Mouse (Mus musculus): Measurements from ENCODE around the gene Mterf2.

DNA sequence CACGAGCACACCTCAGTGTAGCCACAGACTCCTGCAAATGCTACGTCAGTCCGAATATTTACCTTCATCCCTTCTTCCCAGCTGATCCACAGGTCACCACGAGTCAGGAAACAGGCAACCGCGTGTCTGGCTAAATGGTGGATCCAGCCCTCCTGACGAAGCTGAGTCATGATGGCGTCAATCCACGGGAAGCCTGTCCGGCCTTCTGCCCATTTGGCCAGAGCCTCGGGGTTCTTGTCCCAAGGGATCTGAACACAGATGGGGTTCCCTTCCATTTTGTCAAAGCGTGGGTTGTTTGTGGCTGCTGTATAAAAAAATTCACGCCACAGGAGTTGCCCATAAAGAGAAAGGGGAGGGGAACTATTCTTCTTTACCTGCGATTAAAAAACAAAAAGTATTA is 18.5 kb upstream of the Mterf2 start:
- no peak for TF ChIP-seq HCFC1 (IDR thresholded peaks at IDR 0.05; ENCODE audit: borderline replicate concordance, insufficient read depth, low read length)
- no peak for TF ChIP-seq MAFK (IDR thresholded peaks at IDR 0.05; ENCODE audit: insufficient read depth, low read depth, low read length)

Measured in ES-E14 (cell line).